Mouse (Mus musculus) liver, postnatal 0 days (tissue): Measurements from ENCODE around the gene Akr1b10.

ENCODE experiments used
- CTCF ChIP-seq: sonication (generic); IDR thresholded peaks from 2 replicates; pipeline ENCODE4 v1.5.1; 2016; ENCODE audit warnings: antibody characterized with exemption, low read depth
- EP300 ChIP-seq: IDR thresholded peaks from 2 replicates; pipeline ENCODE4 v1.6.1; 2016; ENCODE audit warnings: antibody characterized with exemption, low read depth, mild to moderate bottlenecking

DNA sequence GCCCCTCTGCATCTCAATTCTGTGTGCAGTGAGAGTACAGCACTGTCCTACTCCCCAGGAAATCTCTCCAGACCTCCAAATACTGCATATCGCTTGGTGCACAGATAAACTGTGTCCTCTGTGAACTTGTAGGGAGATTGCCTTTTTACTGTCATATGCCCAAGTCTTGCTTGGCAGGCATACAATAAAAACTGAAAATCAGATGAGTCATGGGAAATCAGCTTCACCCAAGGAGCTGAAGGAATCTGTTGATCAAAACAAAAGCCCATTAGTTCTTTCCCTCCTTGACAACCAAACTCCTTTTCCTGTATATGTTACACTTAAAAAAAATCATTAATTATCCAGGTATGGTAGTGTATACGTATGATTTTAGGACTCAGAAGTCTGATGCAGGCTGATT is 59.8 kb downstream of the Akr1b10 start:
- TF ChIP-seq EP300 (no peak), CTCF (no peak)
